Mouse (Mus musculus): ENCODE data around the gene Sprn.

DNA sequence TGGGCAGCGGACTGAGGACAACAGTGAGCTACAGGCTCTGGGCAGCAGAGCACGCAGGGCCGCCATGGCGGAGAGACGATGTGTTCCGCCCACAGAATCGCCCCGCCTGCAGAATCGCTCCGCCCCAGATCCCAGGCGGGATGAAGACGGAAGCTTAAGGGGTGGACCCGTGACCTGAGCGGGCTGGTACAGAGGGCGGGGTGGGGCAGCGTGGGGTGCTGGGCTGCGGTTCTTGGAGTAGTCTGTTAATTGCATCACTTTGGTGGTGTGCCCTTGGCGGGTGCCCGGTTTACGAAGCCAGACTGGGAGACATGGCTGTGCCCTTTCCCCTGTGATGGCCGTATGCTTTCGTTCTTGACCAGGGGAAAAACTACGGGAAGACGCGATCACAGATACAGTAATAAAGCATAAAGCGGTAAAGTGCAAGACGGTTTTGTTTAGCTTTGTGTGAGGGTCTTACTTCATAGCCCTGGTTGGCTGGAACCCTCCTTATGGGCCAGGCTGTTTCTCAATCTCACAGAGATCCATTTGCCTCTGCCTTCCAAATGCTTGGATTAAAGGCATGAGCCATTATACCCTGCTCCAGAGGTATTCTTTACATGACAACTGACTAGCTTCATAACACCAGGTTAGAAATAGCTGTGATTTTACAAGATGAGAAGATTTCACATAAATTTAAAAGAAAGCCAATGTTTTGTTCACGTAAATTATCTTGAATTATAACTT is 38.2 kb downstream of the Sprn start, which contains the start of gene Echs1:
- TF ChIP-seq CTCF (IDR thresholded peaks at IDR 0.05; ENCODE audit: borderline replicate concordance, extremely low read depth, insufficient read depth, insufficient read length): no peak
- peak; percentile 76; the same call in 1 of the 2 replicates for TF ChIP-seq POLR2A (IDR thresholded peaks at IDR 0.05; ENCODE audit: borderline replicate concordance, extremely low read depth, insufficient read depth, insufficient read length, poor library complexity, severe bottlenecking)

Measured in brain, embryonic 14.5 days (tissue).